Mouse (Mus musculus) myocyte (in vitro differentiated cells): Measurements from ENCODE around the gene Wdr83. TPM values are rescaled to one million over a fixed set of nuclear protein-coding genes. Genes with fewer than 3 reads are reported as not detected.

Source experiments
- H3K27me3 ChIP-seq: one replicate; pipeline ENCODE4 v1.6.1; 2011; ENCODE audit not compliant: control insufficient read depth, insufficient read depth, insufficient read length
- H3K36me3 ChIP-seq: one replicate; pipeline ENCODE4 v1.6.1; 2011; ENCODE audit not compliant: control insufficient read depth, insufficient read depth
- H3K4me2 ChIP-seq: one replicate; pipeline ENCODE4 v1.6.1; 2011; ENCODE audit warnings: low read depth, control low read depth
- H3K4me3 ChIP-seq: one replicate; pipeline ENCODE4 v1.5.1; 2011; ENCODE audit warnings: mild to moderate bottlenecking, control low read depth, moderate library complexity
- H3K79me2 ChIP-seq: one replicate; pipeline ENCODE4 v1.6.1; 2011; ENCODE audit not compliant: control insufficient read depth, insufficient read depth
- H3ac ChIP-seq: one replicate; pipeline ENCODE4 v1.6.1; 2011; ENCODE audit not compliant: control insufficient read depth, insufficient read length
- CEBPB ChIP-seq: IDR thresholded peaks from 2 replicates; pipeline ENCODE4 v1.6.1; 2011; ENCODE audit warnings: mild to moderate bottlenecking, moderate library complexity; ENCODE audit not compliant: poor library complexity, insufficient read depth, severe bottlenecking
- E2F4 ChIP-seq: IDR thresholded peaks from one replicate; pipeline ENCODE4 v1.6.1; 2011; ENCODE audit warnings: mild to moderate bottlenecking, control low read depth, moderate library complexity; ENCODE audit not compliant: insufficient read depth
- MAX ChIP-seq: IDR thresholded peaks from one replicate; pipeline ENCODE4 v1.6.1; 2011; ENCODE audit warnings: low read depth, mild to moderate bottlenecking, control low read depth
- MYOD1 ChIP-seq, 3 experiments: IDR thresholded peaks; one replicate each; pipeline ENCODE4 v1.6.1; 2011; ENCODE audit warnings: control low read depth in 2 of 3, low read depth in 2 of 3, mild to moderate bottlenecking in 2 of 3, moderate library complexity in 1 of 3; ENCODE audit not compliant: insufficient read length in 2 of 3, control insufficient read depth in 1 of 3
- MYOG ChIP-seq, 3 experiments: IDR thresholded peaks; one replicate each; pipeline ENCODE4 v1.6.1; 2011; ENCODE audit warnings: control low read depth in 2 of 3, low read depth in 2 of 3, mild to moderate bottlenecking in 2 of 3; ENCODE audit not compliant: insufficient read length in 2 of 3, control insufficient read depth in 1 of 3, insufficient read depth in 1 of 3
- POLR2A ChIP-seq: IDR thresholded peaks from one replicate; pipeline ENCODE4 v1.6.1; 2011; ENCODE audit warnings: low read depth, mild to moderate bottlenecking, control low read depth, moderate library complexity; ENCODE audit not compliant: insufficient read length
- POLR2AphosphoS2 ChIP-seq: IDR thresholded peaks from one replicate; pipeline ENCODE4 v1.6.1; 2011; ENCODE audit warnings: low read depth, control low read depth; ENCODE audit not compliant: insufficient read length
- REST ChIP-seq: IDR thresholded peaks from one replicate; pipeline ENCODE4 v1.6.1; 2011; ENCODE audit warnings: mild to moderate bottlenecking, control low read depth, moderate library complexity; ENCODE audit not compliant: insufficient read depth, insufficient read length
- SRF ChIP-seq: IDR thresholded peaks from one replicate; pipeline ENCODE4 v1.6.1; 2011; ENCODE audit warnings: low read depth; ENCODE audit not compliant: control insufficient read depth, insufficient read length
- TCF12 ChIP-seq: IDR thresholded peaks from one replicate; pipeline ENCODE4 v1.6.1; 2011; ENCODE audit warnings: mild to moderate bottlenecking, control low read depth; ENCODE audit not compliant: poor library complexity, insufficient read depth, severe bottlenecking
- TCF3 ChIP-seq: IDR thresholded peaks from one replicate; pipeline ENCODE4 v1.6.1; 2011; ENCODE audit warnings: low read depth, control low read depth; ENCODE audit not compliant: insufficient read length
- USF1 ChIP-seq: IDR thresholded peaks from one replicate; pipeline ENCODE4 v1.6.1; 2011; ENCODE audit warnings: low read depth, mild to moderate bottlenecking, control low read depth, moderate library complexity
- polyA plus RNA-seq: library from polyadenylated mRNA; unstranded; fragments of >200 nt; fragmentation: generic; extraction: Trizol; gene quantifications from one replicate; pipeline ENCODE4 v1.2.1, GENCODE M21; 2012; ENCODE audit warnings: missing spikeins

The Wdr83 gene
- polyA plus RNA-seq, 1 experiment: 26.8 TPM

DNA sequence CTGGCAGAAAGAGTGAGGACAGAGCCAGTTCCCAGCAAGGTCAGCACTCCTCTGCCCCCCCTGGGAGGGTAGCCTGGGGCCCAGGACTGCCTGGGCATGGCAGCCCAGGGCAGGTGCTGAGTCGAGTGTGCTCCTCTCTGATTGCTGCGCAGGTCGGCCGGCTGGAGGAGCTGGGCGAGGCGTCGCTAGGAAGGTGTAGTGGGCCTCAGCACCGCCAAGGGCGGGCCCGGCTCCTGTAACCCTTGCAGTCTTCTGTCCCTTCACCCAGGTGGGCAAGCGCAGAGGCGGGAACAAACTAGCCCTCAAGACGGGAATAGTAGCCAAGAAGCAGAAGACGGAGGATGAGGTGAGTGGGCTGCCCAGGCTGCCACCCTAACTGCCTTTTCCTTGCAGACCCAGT, 51.8 kb downstream of the Wdr83 start:
- peaks cover 25% of the 10 kb centered on the region for H3K36me3 ChIP-seq

DNA sequence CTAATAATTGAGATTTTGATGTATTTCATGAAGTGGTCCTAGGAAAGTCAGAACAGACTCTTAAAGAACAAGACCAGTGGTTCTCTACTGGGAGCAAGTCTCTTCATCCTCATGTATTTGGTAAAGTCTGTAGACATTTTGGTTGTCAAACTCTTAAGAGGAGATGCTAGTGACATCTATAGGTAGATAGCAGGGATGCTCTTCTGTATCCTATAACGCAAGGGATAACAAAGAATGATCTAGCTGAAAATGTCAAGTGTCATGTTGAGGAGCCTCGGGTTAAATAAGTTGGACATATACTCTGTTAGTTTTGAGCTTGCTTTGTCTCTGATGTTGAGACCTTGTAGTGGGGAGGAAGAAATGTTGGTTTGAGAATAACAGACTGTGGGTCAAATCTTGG, 53.2 kb downstream of the Wdr83 start:
- no peak for TF ChIP-seq MYOG (IDR thresholded peaks at IDR 0.05; ENCODE audit: control insufficient read depth in 1 of 3, insufficient read depth in 1 of 3, insufficient read length in 2 of 3, low read depth in 2 of 3)
- no peak for TF ChIP-seq REST
- TF ChIP-seq TCF12: no peak
- no peak for TF ChIP-seq MAX
- no peak for TF ChIP-seq MYOD1 (IDR thresholded peaks at IDR 0.05; ENCODE audit: control insufficient read depth in 1 of 3, insufficient read length in 2 of 3, low read depth in 2 of 3)
- TF ChIP-seq E2F4: no peak
- no peak for TF ChIP-seq USF1
- no peak for TF ChIP-seq SRF
- no peak for TF ChIP-seq TCF3
- no peak for TF ChIP-seq POLR2A
- TF ChIP-seq CEBPB: no peak
- TF ChIP-seq POLR2AphosphoS2: no peak
- H3K79me2 ChIP-seq: peaks cover 59% of the 10 kb centered on the region
- peaks cover 23% of the 10 kb centered on the region for H3K36me3 ChIP-seq
- H3K27me3 ChIP-seq: no peaks in the 10 kb centered on the region
- peak overlapping the region; percentile 75 for H3ac ChIP-seq
- H3K4me2 ChIP-seq: peak overlapping the region; percentile 88
- H3K4me3 ChIP-seq: peak overlapping the region; percentile 99

More for the DNA sequence above, 51.8 kb downstream of the Wdr83 start:
- Histone ChIP-seq H3K4me2 (peak overlapping the region; percentile 88), H3K4me3 (peak overlapping the region; percentile 99), H3K79me2 (peaks cover 52% of the 10 kb centered on the region), H3K27me3 (no peaks in the 10 kb centered on the region), H3ac (no peak overlapping the region)
- TF ChIP-seq POLR2A: no peak
- TF ChIP-seq TCF12: no peak
- no peak for TF ChIP-seq REST
- TF ChIP-seq MAX: no peak
- no peak for TF ChIP-seq E2F4
- no peak for TF ChIP-seq USF1
- TF ChIP-seq MYOD1 (IDR thresholded peaks at IDR 0.05; ENCODE audit: control insufficient read depth in 1 of 3, insufficient read length in 2 of 3, low read depth in 2 of 3): no peak
- TF ChIP-seq TCF3: no peak
- TF ChIP-seq CEBPB: no peak
- TF ChIP-seq MYOG (IDR thresholded peaks at IDR 0.05; ENCODE audit: control insufficient read depth in 1 of 3, insufficient read depth in 1 of 3, insufficient read length in 2 of 3, low read depth in 2 of 3): no peak
- no peak for TF ChIP-seq POLR2AphosphoS2
- no peak for TF ChIP-seq SRF

- Histone ChIP-seq H3K27me3 (no peaks in the 10 kb centered on the region), H3ac (peak overlapping the region; percentile 75), H3K79me2 (peaks cover 58% of the 10 kb centered on the region), H3K4me2 (peak overlapping the region; percentile 88), H3K36me3 (peaks cover 19% of the 10 kb centered on the region), H3K4me3 (peak overlapping the region; percentile 99)
- TF ChIP-seq SRF (no peak), CEBPB (no peak), E2F4 (no peak), POLR2AphosphoS2 (no peak)
Measured at GRCm38 (mm10) chr8:85027516-85027855, 53.6 kb downstream of the Wdr83 start.

- Histone ChIP-seq H3K27me3 (no peaks in the 10 kb centered on the region), H3K4me2 (peak within 1 kb of the TSS; percentile 99), H3K36me3 (peaks cover 17% of the 10 kb centered on the region), H3K79me2 (peaks cover 58% of the 10 kb centered on the region), H3K4me3 (peak within 1 kb of the TSS; percentile 99), H3ac (peak within 1 kb of the TSS; percentile 75)
- TF ChIP-seq SRF: no peak
- TF ChIP-seq MAX: no peak
- TF ChIP-seq E2F4: peak; percentile 85
- peak; percentile 76 for TF ChIP-seq POLR2AphosphoS2
- TF ChIP-seq REST: no peak
- TF ChIP-seq USF1: no peak
- TF ChIP-seq MYOD1 (IDR thresholded peaks at IDR 0.05; ENCODE audit: control insufficient read depth in 1 of 3, insufficient read length in 2 of 3, low read depth in 2 of 3): peak in 1 of 3 experiments; percentile 54
- no peak for TF ChIP-seq TCF3
- TF ChIP-seq TCF12: no peak
- TF ChIP-seq CEBPB: no peak
- peak in 1 of 3 experiments; percentile 59 for TF ChIP-seq MYOG (IDR thresholded peaks at IDR 0.05; ENCODE audit: control insufficient read depth in 1 of 3, insufficient read depth in 1 of 3, insufficient read length in 2 of 3, low read depth in 2 of 3)
- TF ChIP-seq POLR2A: peak; percentile 93
Measured at GRCm38 (mm10) chr8:85026670-85027515, 54.2 kb downstream of the Wdr83 start, which contains the start of gene Trir. Trir (plus strand) TSS chr8:85026823.
